Mouse (Mus musculus) hindbrain, embryonic 14.5 days (tissue): ENCODE measurements around the gene Abcb9. TPM values are rescaled to one million over a fixed set of nuclear protein-coding genes. Genes with fewer than 3 reads are reported as not detected.
A peak's percentile ranks its signal among the peaks of the same experiment; 100 is the strongest.

Source experiments
- ATAC-seq: fragments of 200-750 bp; cut with Nextera tagmentation; 2 replicates; pipeline ENCODE4 v1.8.0; 2017; ENCODE audit warnings: moderate number of reproducible peaks, mild to moderate bottlenecking, moderate TSS enrichment, moderate library complexity; ENCODE audit not compliant: low FRiP score
- DNase-seq: peaks from one replicate; pipeline ENCODE4 v3.0.0-alpha.2; 2015; ENCODE audit warnings: low spot score
- H3K27ac ChIP-seq: fragments of 300-500 bp; sonication (generic); 2 replicates; pipeline ENCODE4 v1.5.1; 2014; ENCODE audit warnings: mild to moderate bottlenecking, moderate library complexity
- H3K27me3 ChIP-seq: fragments of 300-500 bp; sonication (generic); 2 replicates; pipeline ENCODE4 v1.6.1; 2014; ENCODE audit warnings: mild to moderate bottlenecking, low read length, mixed read lengths; ENCODE audit not compliant: control insufficient read depth, insufficient read depth
- H3K36me3 ChIP-seq: fragments of 300-500 bp; sonication (generic); replicated peaks from 2 replicates; pipeline ENCODE4 v1.6.1; 2014; ENCODE audit not compliant: control insufficient read depth, insufficient read depth
- H3K4me1 ChIP-seq: fragments of 300-500 bp; sonication (generic); replicated peaks from 2 replicates; pipeline ENCODE4 v1.6.1; 2014; ENCODE audit warnings: antibody characterized with exemption, low read length, mixed read lengths; ENCODE audit not compliant: control insufficient read depth, insufficient read depth
- H3K4me2 ChIP-seq: fragments of 300-500 bp; sonication (generic); replicated peaks from 2 replicates; pipeline ENCODE4 v1.6.1; 2014; ENCODE audit warnings: mild to moderate bottlenecking, moderate library complexity
- H3K4me3 ChIP-seq: fragments of 300-500 bp; sonication (generic); replicated peaks from 2 replicates; pipeline ENCODE4 v1.5.1; 2014; ENCODE audit warnings: mild to moderate bottlenecking, low read length
- H3K9ac ChIP-seq: fragments of 300-500 bp; sonication (generic); 2 replicates; pipeline ENCODE4 v1.6.1; 2014
- H3K9me3 ChIP-seq: fragments of 300-500 bp; sonication (generic); 2 replicates; pipeline ENCODE4 v1.6.1; 2016; ENCODE audit warnings: low read length; ENCODE audit not compliant: control insufficient read depth
- whole genome bisulfite sequencing: fragments of 180-500 bp; shearing (Covaris S2); extraction: QIAGEN DNeasy Blood & Tissue Kit; methylation state at CpG from one replicate; pipeline ENCODE4 v1.1.7; 2014; 5-methylcytosine and 5-hydroxymethylcytosine counted together
- polyA plus RNA-seq: library from polyadenylated mRNA; unstranded; fragments of >200 nt; fragmentation: Nextera tagmentation; extraction: Ambion mirVana; gene quantifications from 2 replicates; pipeline ENCODE4 v1.2.1, GENCODE M21; 2014

The Abcb9 gene
- polyA plus RNA-seq, 1 experiment from 2014 or later, result 13.2 TPM

- no peak overlapping the region for H3K4me2 ChIP-seq
- 70% methylated on average over 3 of the region's 3 CpGs for WGBS
- H3K27me3 ChIP-seq, result no peaks in the 10 kb centered on the region
- no peaks in the 10 kb centered on the region for H3K36me3 ChIP-seq
- H3K4me1 ChIP-seq, result no peaks in the 10 kb centered on the region
- DNase-seq (no peak), ATAC-seq (no peak)
- no peak overlapping the region for H3K4me3 ChIP-seq
- H3K9me3 ChIP-seq, result no peaks in the 10 kb centered on the region
- no peak overlapping the region for H3K9ac ChIP-seq
- no peak overlapping the region for H3K27ac ChIP-seq
Observed at GRCm38 (mm10) chr5:124085513-124085912, 10.1 kb downstream of the Abcb9 start.

GRCm38 (mm10) chr5:124084588-124085173, 10.9 kb downstream of the Abcb9 start:
- no peak overlapping the region for H3K4me2 ChIP-seq
- H3K9ac ChIP-seq, result no peak overlapping the region
- no peaks in the 10 kb centered on the region for H3K9me3 ChIP-seq
- no peak overlapping the region for H3K27ac ChIP-seq
- no peak overlapping the region for H3K4me3 ChIP-seq
- peak; percentile 88 for DNase-seq
- 39% methylated on average over 11 of the region's 11 CpGs for WGBS
- no peaks in the 10 kb centered on the region for H3K27me3 ChIP-seq
- peak; percentile 55; the same call in 1 of the 2 replicates for ATAC-seq
- no peaks in the 10 kb centered on the region for H3K4me1 ChIP-seq
- H3K36me3 ChIP-seq, result no peaks in the 10 kb centered on the region

- Histone ChIP-seq H3K9ac (no peak overlapping the region), H3K4me1 (no peaks in the 10 kb centered on the region), H3K9me3 (no peaks in the 10 kb centered on the region), H3K36me3 (no peaks in the 10 kb centered on the region), H3K4me3 (no peak overlapping the region), H3K27ac (no peak overlapping the region), H3K27me3 (no peaks in the 10 kb centered on the region), H3K4me2 (no peak overlapping the region)
- no peak for ATAC-seq
- WGBS, result 87% methylated on average over 14 of the region's 14 CpGs
- DNase-seq, result no peak
Observed at GRCm38 (mm10) chr5:124083850-124084587, 11.6 kb downstream of the Abcb9 start.

DNA sequence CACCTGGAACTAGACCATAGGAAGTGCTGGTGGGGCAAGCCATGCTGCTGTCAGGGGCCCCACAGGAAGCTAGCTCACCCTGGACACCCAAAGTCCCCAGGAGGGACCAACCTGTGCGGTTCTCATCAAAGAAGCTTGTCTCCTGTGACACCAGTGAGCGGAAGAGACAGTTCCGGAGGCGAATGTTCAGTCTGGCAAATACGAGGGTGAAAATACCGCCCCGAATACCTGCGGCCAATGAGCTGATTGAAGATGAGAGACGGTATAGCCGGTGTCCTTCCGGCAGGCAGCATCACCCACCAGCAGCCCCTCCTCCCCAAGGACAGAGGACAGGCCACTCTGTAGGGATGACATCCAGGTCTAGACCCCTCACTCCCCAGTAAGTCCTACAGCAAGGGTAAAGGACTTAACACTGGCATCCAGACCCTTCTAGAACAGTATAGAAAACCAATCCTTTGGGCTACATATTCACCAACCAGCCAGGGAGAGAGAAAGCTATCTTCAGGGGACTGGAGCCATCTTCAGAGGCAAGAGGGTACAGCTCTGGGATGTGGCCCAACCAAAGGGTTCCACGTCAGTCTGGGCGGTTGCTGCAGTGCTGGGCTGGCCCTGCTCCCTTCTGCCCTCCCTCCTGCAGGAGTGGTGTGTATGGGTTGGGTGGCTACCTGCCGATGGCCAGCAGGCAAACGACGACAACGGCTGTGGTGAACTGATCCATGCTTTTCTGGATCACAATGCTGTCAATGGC, 12.5 kb downstream of the Abcb9 start:
- WGBS, result 89% methylated on average over 17 of the region's 17 CpGs
- DNase-seq (no peak), ATAC-seq (no peak)
- Histone ChIP-seq H3K9me3 (no peaks in the 10 kb centered on the region), H3K4me2 (no peak overlapping the region), H3K36me3 (no peaks in the 10 kb centered on the region), H3K4me3 (no peak overlapping the region), H3K4me1 (peaks cover 8% of the 10 kb centered on the region; the same call in 1 of the 2 replicates), H3K27me3 (no peaks in the 10 kb centered on the region), H3K9ac (no peak overlapping the region), H3K27ac (no peak overlapping the region)

DNA sequence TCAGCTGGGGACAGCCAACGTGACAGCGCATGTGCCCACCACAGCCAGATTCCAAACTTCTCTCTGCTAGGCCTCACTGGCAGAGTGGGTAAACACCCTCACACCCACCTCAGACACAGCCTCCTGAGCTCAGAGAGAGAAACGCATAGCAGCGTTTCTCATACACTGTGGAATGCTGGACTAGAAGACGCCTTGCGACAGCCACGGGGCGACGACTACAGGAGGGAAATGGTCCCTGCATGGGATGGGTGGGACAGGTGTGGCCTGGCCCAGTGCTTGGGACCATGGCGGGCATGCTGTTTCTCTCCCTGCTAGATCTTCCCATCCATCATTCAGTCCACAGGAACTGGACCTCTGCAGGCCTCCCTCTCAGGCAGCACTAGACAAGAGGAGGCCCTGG, 13.2 kb downstream of the Abcb9 start:
- no peaks in the 10 kb centered on the region for H3K9me3 ChIP-seq
- DNase-seq (no peak), ATAC-seq (no peak)
- H3K36me3 ChIP-seq, result no peaks in the 10 kb centered on the region
- H3K27ac ChIP-seq, result no peak overlapping the region
- no peak overlapping the region for H3K4me2 ChIP-seq
- WGBS, result 84% methylated on average over 10 of the region's 10 CpGs
- peaks cover 13% of the 10 kb centered on the region; the same call in 1 of the 2 replicates for H3K4me1 ChIP-seq
- H3K9ac ChIP-seq, result no peak overlapping the region
- no peaks in the 10 kb centered on the region for H3K27me3 ChIP-seq
- no peak overlapping the region for H3K4me3 ChIP-seq

- Histone ChIP-seq H3K27ac (no peak overlapping the region), H3K9ac (0 out of 2 replicates have a peak overlapping the region, but pooled peaks have one; percentile 8), H3K27me3 (no peaks in the 10 kb centered on the region), H3K36me3 (no peaks in the 10 kb centered on the region), H3K9me3 (no peaks in the 10 kb centered on the region), H3K4me3 (no peak overlapping the region), H3K4me1 (peaks cover 13% of the 10 kb centered on the region; the same call in 1 of the 2 replicates), H3K4me2 (no peak overlapping the region)
- ATAC-seq, result no peak
- no peak for DNase-seq
- 95% methylated on average over 17 of the region's 17 CpGs for WGBS
Observed at GRCm38 (mm10) chr5:124079880-124080279, 15.7 kb downstream of the Abcb9 start.

- Histone ChIP-seq H3K9ac (no peak overlapping the region), H3K4me3 (no peak overlapping the region)
- 43% methylated on average over 9 of the region's 9 CpGs for WGBS
Observed at GRCm38 (mm10) chr5:124078794-124079416, 16.7 kb downstream of the Abcb9 start.

GRCm38 (mm10) chr5:124077856-124078460, 17.6 kb downstream of the Abcb9 start:
- Histone ChIP-seq H3K4me2 (0 out of 2 replicates have a peak overlapping the region, but pooled peaks have one; percentile 21), H3K4me3 (no peak overlapping the region)
- DNase-seq, result no peak

More at GRCm38 (mm10) chr5:124078794-124079416, 16.7 kb downstream of the Abcb9 start:
- Histone ChIP-seq H3K27ac (peak overlapping the region; percentile 74), H3K4me1 (peaks cover 13% of the 10 kb centered on the region; the same call in 1 of the 2 replicates), H3K27me3 (no peaks in the 10 kb centered on the region), H3K4me2 (peak overlapping the region; percentile 21; the same call in 1 of the 2 replicates), H3K9me3 (no peaks in the 10 kb centered on the region), H3K36me3 (no peaks in the 10 kb centered on the region)
- DNase-seq, result peak; percentile 79
- peak; percentile 78 for ATAC-seq

More at GRCm38 (mm10) chr5:124077856-124078460, 17.6 kb downstream of the Abcb9 start:
- Histone ChIP-seq H3K9me3 (no peaks in the 10 kb centered on the region), H3K36me3 (no peaks in the 10 kb centered on the region), H3K9ac (no peak overlapping the region), H3K27ac (peak overlapping the region; percentile 10; the same call in 1 of the 2 replicates), H3K4me1 (peaks cover 13% of the 10 kb centered on the region; the same call in 1 of the 2 replicates), H3K27me3 (no peaks in the 10 kb centered on the region)
- no peak for ATAC-seq
- 55% methylated on average over 6 of the region's 6 CpGs for WGBS
